Mouse (Mus musculus): Measurements from ENCODE around the gene Ubqln1.

DNA sequence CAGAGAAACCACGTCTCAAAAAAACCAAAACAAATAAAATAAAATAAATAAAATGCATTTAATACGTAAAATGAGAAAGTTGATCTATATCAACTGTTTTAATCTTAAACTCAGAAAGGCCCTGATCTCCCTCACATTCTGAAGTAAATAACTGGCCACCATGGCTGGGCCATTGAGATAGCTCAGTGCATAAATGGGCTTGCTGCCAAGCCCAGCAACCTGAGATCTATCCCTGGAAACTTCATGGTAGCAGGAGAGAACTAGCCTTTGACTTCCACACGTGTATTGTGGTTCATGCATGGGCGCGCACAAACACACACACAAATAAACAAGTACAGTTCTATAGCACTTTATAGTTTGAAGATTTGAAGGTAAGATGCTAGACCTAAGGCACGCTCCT, 14.1 kb downstream of the Ubqln1 start:
- no peak for TF ChIP-seq CTCF (IDR thresholded peaks at IDR 0.05; ENCODE audit: low read depth)
- no peak for TF ChIP-seq EP300 (IDR thresholded peaks at IDR 0.05; ENCODE audit: low read depth)
